Mouse (Mus musculus) neural tube, embryonic 13.5 days (tissue): ENCODE measurements around the gene Rccd1. TPM values are rescaled to one million over a fixed set of nuclear protein-coding genes. Genes with fewer than 3 reads are reported as not detected.

ENCODE experiments used
- ATAC-seq: fragments of 200-750 bp; cut with Nextera tagmentation; 2 replicates; pipeline ENCODE4 v1.8.0; 2017; ENCODE audit warnings: low read depth, mild to moderate bottlenecking, moderate TSS enrichment, moderate library complexity
- H3K27ac ChIP-seq: fragments of 300-500 bp; sonication (generic); replicated peaks from 2 replicates; pipeline ENCODE4 v1.5.1; 2015; ENCODE audit warnings: moderate library complexity, mild to moderate bottlenecking, inconsistent platforms
- H3K27me3 ChIP-seq: fragments of 300-500 bp; sonication (generic); 2 replicates; pipeline ENCODE4 v1.6.1; 2015; ENCODE audit warnings: mild to moderate bottlenecking, inconsistent platforms
- H3K36me3 ChIP-seq: fragments of 300-500 bp; sonication (generic); 2 replicates; pipeline ENCODE4 v1.6.1; 2015; ENCODE audit warnings: mild to moderate bottlenecking, inconsistent platforms
- H3K4me1 ChIP-seq: fragments of 300-500 bp; sonication (generic); replicated peaks from 2 replicates; pipeline ENCODE4 v1.6.1; 2015; ENCODE audit warnings: inconsistent platforms
- H3K4me2 ChIP-seq: fragments of 300-500 bp; sonication (generic); 2 replicates; pipeline ENCODE4 v1.6.1; 2015; ENCODE audit warnings: inconsistent platforms, mild to moderate bottlenecking, moderate library complexity
- H3K4me3 ChIP-seq: fragments of 300-500 bp; sonication (generic); 2 replicates; pipeline ENCODE4 v1.5.1; 2015; ENCODE audit warnings: mild to moderate bottlenecking, inconsistent platforms
- H3K9ac ChIP-seq: fragments of 300-500 bp; sonication (generic); 2 replicates; pipeline ENCODE4 v1.6.1; 2015; ENCODE audit warnings: moderate library complexity, mild to moderate bottlenecking, inconsistent platforms
- H3K9me3 ChIP-seq: fragments of 300-500 bp; sonication (generic); 2 replicates; pipeline ENCODE4 v1.6.1; 2016; ENCODE audit warnings: inconsistent platforms
- WGBS: fragments of 180-500 bp; shearing (Covaris S2); methylation state at CpG from one replicate; pipeline ENCODE4 v1.1.7; 2015; 5-methylcytosine and 5-hydroxymethylcytosine counted together
- polyA plus RNA-seq: library from polyadenylated mRNA; unstranded; fragments of >200 nt; fragmentation: Nextera tagmentation; extraction: Ambion mirVana; gene quantifications from 2 replicates; pipeline ENCODE4 v1.2.1, GENCODE M21; 2015

Rccd1 gene
- polyA plus RNA-seq, 1 experiment from 2014 or later = 12.6 TPM

DNA sequence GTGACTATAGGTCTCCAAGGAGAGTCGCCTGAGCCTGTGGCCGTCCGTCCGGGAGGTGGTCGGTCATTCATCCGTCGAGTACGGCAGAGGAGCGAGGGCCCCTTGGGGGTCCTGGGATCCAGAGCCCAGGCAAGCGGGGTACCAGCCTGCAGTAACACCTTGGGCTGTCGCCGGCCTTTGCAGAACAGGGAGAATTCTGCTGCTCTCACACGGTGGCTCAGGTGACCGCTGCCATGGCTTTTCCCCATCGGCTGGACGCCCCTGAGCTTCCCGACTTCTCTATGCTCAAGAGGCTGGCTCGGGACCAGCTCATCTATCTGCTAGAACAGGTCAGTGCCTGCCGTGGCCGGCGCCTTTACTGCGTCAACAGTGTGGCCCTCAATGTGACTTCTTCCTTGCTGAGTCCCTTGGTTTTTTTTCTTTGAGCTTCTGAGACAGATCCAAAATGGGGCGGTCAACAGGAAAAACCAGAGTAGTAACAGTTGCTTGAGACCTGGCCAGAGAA is 54.5 kb downstream of the Rccd1 start:
- peak overlapping the region; percentile 94 for H3K4me2 ChIP-seq
- ATAC-seq = peak; percentile 44

DNA sequence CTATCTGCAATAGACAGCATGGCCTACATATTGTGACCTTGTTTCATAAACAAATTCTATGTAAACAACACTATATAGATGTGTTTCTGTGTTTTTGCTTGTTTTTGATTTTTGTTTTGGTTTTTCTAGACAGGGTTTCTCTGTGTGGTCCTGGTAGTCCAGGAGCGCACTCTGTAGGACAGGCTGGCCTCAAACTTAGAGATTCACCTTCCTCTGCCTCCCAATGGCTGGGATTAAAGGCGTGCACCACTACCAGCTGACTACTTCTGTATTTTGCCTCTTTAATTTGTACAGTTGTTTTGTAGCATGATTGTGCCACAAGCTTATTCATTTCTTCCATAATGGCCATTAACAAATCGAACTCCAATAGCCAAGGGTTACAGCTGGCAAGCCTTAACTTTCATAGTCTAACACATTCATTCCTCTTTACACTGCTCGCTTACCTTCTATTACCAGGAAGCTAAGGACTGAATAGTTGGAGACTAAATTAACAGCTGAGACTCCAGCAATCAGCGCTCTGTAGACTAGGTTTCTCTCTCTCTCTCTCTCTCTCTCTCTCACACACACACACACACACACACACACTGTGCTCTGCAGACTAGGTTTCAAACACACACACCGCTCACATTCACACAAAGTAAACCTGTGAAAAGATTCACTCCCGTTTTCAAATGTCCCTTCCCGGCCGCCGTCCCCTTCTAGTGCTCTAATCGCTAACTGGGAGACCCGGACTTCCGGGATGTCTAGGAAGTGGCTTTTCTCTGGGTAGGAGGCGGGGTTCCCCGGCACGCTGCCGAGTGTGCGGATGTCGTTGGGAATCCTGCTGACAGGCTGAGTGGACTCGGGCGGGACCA is 55.1 kb downstream of the Rccd1 start, which contains the start of gene Vps33b:
Gene Vps33b, plus strand, starts transcription at position 753 of the 854 bp plus-strand sequence.
- H3K4me1 ChIP-seq = peaks cover 27% of the 10 kb centered on the region
- H3K9ac ChIP-seq = peak within 1 kb of the TSS; percentile 86
- no peaks in the 10 kb centered on the region for H3K27me3 ChIP-seq
- peak within 1 kb of the TSS; percentile 94 for H3K4me2 ChIP-seq
- peak within 1 kb of the TSS; percentile 76 for H3K27ac ChIP-seq
- WGBS = 5% methylated on average over 21 of the region's 21 CpGs
- peaks cover 9% of the 10 kb centered on the region; the same call in 1 of the 2 replicates for H3K9me3 ChIP-seq
- H3K4me3 ChIP-seq = peak within 1 kb of the TSS; percentile 74
- ATAC-seq = peak; percentile 93
- peaks cover 60% of the 10 kb centered on the region for H3K36me3 ChIP-seq

More for the DNA sequence above, 54.5 kb downstream of the Rccd1 start:
- peak overlapping the region; percentile 86 for H3K9ac ChIP-seq
- no peaks in the 10 kb centered on the region for H3K27me3 ChIP-seq
- peak overlapping the region; percentile 76 for H3K27ac ChIP-seq
- peaks cover 27% of the 10 kb centered on the region for H3K4me1 ChIP-seq
- whole genome bisulfite sequencing = under 1% methylated on average over 23 of the region's 23 CpGs
- H3K9me3 ChIP-seq = peaks cover 16% of the 10 kb centered on the region
- peaks cover 60% of the 10 kb centered on the region for H3K36me3 ChIP-seq
- peak overlapping the region; percentile 74 for H3K4me3 ChIP-seq

DNA sequence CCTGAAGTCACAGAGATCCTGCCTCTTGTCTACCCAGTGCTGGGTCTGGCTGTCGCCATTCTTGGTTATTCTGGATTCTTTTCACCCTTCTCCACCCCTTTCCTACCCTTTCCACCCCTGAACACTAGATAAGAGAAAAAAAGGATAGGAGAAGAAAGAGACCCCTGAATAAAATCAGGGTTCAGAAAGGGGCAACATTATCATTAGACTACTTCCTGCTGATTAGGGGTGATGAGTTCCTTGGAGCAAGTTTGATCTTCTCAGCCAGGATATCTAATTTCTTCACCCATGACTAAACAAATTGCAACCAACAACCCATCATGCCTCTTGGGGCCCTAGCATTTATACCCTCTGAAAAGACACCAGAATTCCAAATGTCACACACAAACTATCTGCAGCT is 56.5 kb downstream of the Rccd1 start:
- Histone ChIP-seq H3K9me3 (no peaks in the 10 kb centered on the region), H3K4me1 (peaks cover 31% of the 10 kb centered on the region), H3K4me2 (no peak overlapping the region), H3K27ac (no peak overlapping the region), H3K9ac (no peak overlapping the region), H3K27me3 (no peaks in the 10 kb centered on the region), H3K36me3 (peaks cover 50% of the 10 kb centered on the region), H3K4me3 (no peak overlapping the region)
- ATAC-seq = no peak
- WGBS = 92% methylated on average over 1 of the region's 1 CpGs

DNA sequence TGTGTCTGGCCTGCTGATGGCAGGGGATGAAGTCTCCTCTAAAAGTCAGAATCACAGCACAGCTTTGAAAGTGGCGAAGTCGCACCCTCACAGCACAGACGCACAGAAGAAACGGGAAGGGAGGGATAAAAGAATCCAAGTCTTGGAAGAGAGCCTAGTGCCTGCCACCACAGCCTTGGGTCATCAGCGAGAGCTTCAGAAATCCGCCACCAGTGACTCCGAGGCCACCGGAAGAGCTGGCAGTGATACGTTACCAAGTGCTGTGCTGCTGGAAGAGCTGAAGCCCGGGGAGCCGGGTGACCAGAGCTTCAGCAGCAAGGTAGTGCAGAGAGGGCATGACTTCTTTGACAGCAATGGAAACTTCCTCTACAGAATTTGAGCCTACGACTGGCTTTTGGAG is 59.6 kb downstream of the Rccd1 start:
- H3K9ac ChIP-seq = no peak overlapping the region
- no peak overlapping the region for H3K4me2 ChIP-seq
- ATAC-seq = no peak
- H3K4me1 ChIP-seq = peaks cover 28% of the 10 kb centered on the region
- no peak overlapping the region for H3K27ac ChIP-seq
- H3K4me3 ChIP-seq = no peak overlapping the region
- no peaks in the 10 kb centered on the region for H3K9me3 ChIP-seq
- peaks cover 36% of the 10 kb centered on the region for H3K36me3 ChIP-seq
- peaks cover 6% of the 10 kb centered on the region for H3K27me3 ChIP-seq
- 94% methylated on average over 12 of the region's 12 CpGs for WGBS

GRCm38 (mm10) chr7:80261372-80261990 is 62.8 kb downstream of the Rccd1 start:
- H3K4me1 ChIP-seq = peaks cover 20% of the 10 kb centered on the region
- peak; percentile 69; the same call in 1 of the 2 replicates for ATAC-seq
- WGBS = under 1% methylated on average over 32 of the region's 32 CpGs
- H3K27me3 ChIP-seq = peaks cover 33% of the 10 kb centered on the region
- peak overlapping the region; percentile 96 for H3K4me2 ChIP-seq
- peak overlapping the region; percentile 92 for H3K4me3 ChIP-seq
- H3K27ac ChIP-seq = peak overlapping the region; percentile 78
- peak overlapping the region; percentile 90 for H3K9ac ChIP-seq
- H3K36me3 ChIP-seq = peaks cover 28% of the 10 kb centered on the region
- no peaks in the 10 kb centered on the region for H3K9me3 ChIP-seq

DNA sequence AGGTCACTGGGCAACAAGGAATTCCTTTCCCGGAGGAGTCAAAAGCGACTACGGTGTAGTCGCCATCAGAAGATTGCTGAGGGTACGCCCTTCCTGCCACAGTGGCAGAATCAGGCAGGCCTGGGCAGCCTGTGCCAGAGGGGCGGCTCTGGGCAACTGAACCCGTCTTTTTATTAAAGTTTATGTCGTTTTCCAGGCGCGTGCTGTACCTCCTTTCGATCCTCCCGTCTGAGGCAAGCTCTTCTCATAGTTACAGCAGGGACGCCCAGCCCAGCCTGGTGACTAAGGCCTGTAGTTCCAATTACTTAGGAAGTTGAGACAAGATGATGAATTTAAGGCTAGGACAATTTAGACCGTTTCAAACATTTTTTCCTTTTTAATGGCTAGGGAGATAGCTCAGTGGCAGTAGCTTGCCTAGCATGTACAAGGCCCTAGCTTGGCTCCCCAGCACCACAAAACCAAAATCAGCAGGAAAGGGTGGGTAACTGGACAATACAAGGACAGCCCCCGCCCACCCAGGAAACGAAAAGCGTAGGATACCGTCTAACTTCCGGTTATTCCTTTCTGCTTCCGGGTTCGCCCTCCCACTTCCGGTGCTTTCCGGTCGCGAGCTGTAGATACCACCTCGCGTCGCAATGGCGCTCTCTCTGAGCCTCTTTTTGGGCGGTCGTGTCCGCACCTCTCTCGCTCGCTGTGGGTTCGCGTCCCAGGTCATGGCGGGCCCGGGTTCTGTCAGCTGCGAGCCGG is 63.5 kb downstream of the Rccd1 start, which contains the start of gene Ngrn:
Gene Ngrn, plus strand, starts transcription at position 591 of the 747 bp plus-strand sequence.
- 28% methylated on average over 40 of the region's 40 CpGs for WGBS
- H3K4me3 ChIP-seq = peak within 1 kb of the TSS; percentile 92
- peaks cover 20% of the 10 kb centered on the region for H3K4me1 ChIP-seq
- H3K4me2 ChIP-seq = peak within 1 kb of the TSS; percentile 96
- peak; percentile 88 for ATAC-seq
- no peaks in the 10 kb centered on the region for H3K9me3 ChIP-seq
- peak within 1 kb of the TSS; percentile 90 for H3K9ac ChIP-seq
- peaks cover 33% of the 10 kb centered on the region for H3K27me3 ChIP-seq
- peak within 1 kb of the TSS; percentile 78 for H3K27ac ChIP-seq
- peaks cover 21% of the 10 kb centered on the region for H3K36me3 ChIP-seq

GRCm38 (mm10) chr7:80257706-80258105 is 66.5 kb downstream of the Rccd1 start:
- no peak for ATAC-seq
- WGBS = 64% methylated on average over 2 of the region's 2 CpGs
- peaks cover 15% of the 10 kb centered on the region for H3K4me1 ChIP-seq
- H3K27ac ChIP-seq = no peak overlapping the region
- H3K36me3 ChIP-seq = no peaks in the 10 kb centered on the region
- no peaks in the 10 kb centered on the region for H3K9me3 ChIP-seq
- no peak overlapping the region for H3K9ac ChIP-seq
- H3K4me2 ChIP-seq = no peak overlapping the region
- H3K27me3 ChIP-seq = peaks cover 50% of the 10 kb centered on the region
- no peak overlapping the region for H3K4me3 ChIP-seq

DNA sequence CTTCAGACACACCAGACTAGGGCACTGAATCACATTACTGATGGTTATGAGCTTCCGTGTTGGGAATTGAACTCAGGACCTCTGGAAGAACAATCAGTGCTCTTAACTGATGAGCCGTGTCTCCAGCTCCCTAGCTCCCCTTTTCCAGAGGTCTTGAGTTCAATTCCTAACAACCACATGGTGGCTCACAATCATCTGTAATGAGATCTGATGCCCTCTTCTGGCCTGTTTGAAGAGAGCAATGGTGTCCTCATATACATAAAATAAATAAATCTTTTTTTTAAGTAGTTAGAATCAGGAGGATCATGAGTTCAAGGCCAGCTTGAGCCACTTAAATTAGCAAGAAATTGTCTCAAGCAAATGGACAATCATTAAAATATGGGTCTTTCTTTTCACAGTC is 68.3 kb downstream of the Rccd1 start:
- H3K9me3 ChIP-seq = no peaks in the 10 kb centered on the region
- 80% methylated on average over 2 of the region's 2 CpGs for WGBS
- no peak overlapping the region for H3K9ac ChIP-seq
- no peak for ATAC-seq
- no peak overlapping the region for H3K4me2 ChIP-seq
- H3K4me1 ChIP-seq = peaks cover 5% of the 10 kb centered on the region
- H3K36me3 ChIP-seq = no peaks in the 10 kb centered on the region
- no peak overlapping the region for H3K27ac ChIP-seq
- H3K4me3 ChIP-seq = no peak overlapping the region
- peaks cover 50% of the 10 kb centered on the region for H3K27me3 ChIP-seq

DNA sequence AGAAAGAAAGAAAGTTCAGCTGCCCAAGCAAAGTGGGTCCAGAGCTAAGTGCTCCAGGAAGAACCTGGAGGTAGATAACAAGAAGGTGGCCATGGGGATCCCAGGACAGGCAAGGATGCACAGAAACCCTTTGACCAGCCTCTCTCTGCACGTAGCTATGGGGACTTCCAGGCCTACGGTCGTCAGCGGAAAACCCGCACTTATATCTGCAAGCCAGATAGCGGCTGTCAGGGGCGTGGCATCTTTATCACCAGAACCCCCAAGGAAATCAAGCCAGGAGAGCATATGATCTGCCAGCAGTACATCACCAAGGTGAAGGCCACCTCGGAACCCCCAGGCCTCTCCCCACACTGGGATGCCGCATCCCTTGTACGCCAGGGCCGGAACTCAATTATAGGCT is 71.4 kb downstream of the Rccd1 start:
- Histone ChIP-seq H3K4me3 (no peak overlapping the region), H3K9me3 (no peaks in the 10 kb centered on the region), H3K27ac (no peak overlapping the region), H3K9ac (no peak overlapping the region), H3K27me3 (peaks cover 33% of the 10 kb centered on the region), H3K4me1 (no peaks in the 10 kb centered on the region), H3K36me3 (no peaks in the 10 kb centered on the region), H3K4me2 (no peak overlapping the region)
- ATAC-seq = no peak
- 88% methylated on average over 11 of the region's 11 CpGs for WGBS

GRCm38 (mm10) chr7:80252437-80252836 is 71.8 kb downstream of the Rccd1 start:
- H3K4me1 ChIP-seq = no peaks in the 10 kb centered on the region
- H3K4me3 ChIP-seq = no peak overlapping the region
- H3K9me3 ChIP-seq = no peaks in the 10 kb centered on the region
- WGBS = 73% methylated on average over 7 of the region's 7 CpGs
- ATAC-seq = no peak
- H3K9ac ChIP-seq = no peak overlapping the region
- no peak overlapping the region for H3K4me2 ChIP-seq
- no peak overlapping the region for H3K27ac ChIP-seq
- peaks cover 29% of the 10 kb centered on the region for H3K27me3 ChIP-seq
- no peaks in the 10 kb centered on the region for H3K36me3 ChIP-seq

GRCm38 (mm10) chr7:80246859-80247258 is 77.4 kb downstream of the Rccd1 start:
- Histone ChIP-seq H3K9ac (peak overlapping the region; percentile 65; the same call in 1 of the 2 replicates), H3K4me2 (peak overlapping the region; percentile 57), H3K4me1 (peaks cover 5% of the 10 kb centered on the region; the same call in 1 of the 2 replicates), H3K4me3 (peak overlapping the region; percentile 47), H3K36me3 (no peaks in the 10 kb centered on the region), H3K27ac (peak overlapping the region; percentile 88), H3K27me3 (0 out of 2 replicates have a peak, but pooled peaks cover 6% of the 10 kb centered on the region), H3K9me3 (no peaks in the 10 kb centered on the region)
- no peak for ATAC-seq
- 72% methylated on average over 7 of the region's 7 CpGs for WGBS
